Mouse (Mus musculus) ES-E14 (cell line): ENCODE results near the gene St6galnac6.

Source experiments
- HCFC1 ChIP-seq: IDR thresholded peaks from 2 replicates; pipeline ENCODE4 v1.6.1; 2012; ENCODE audit warnings: low read length, inconsistent platforms, borderline replicate concordance; ENCODE audit not compliant: insufficient read depth
- ZNF384 ChIP-seq: IDR thresholded peaks from 2 replicates; pipeline ENCODE4 v1.6.1; 2012; ENCODE audit warnings: low read depth, low read length, inconsistent platforms

GRCm38 (mm10) chr2:32556019-32556418 lies 43.5 kb upstream of the St6galnac6 start:
- no peak for TF ChIP-seq ZNF384
- TF ChIP-seq HCFC1 = no peak
